Mouse (Mus musculus): ENCODE results near the gene Zgpat. TPM values are rescaled to one million over a fixed set of nuclear protein-coding genes. Genes with fewer than 3 reads are reported as not detected.

The Zgpat gene
- total RNA-seq (2023), result 10 to 100 TPM; 23.4 to 24.6 TPM

GRCm38 (mm10) chr2:181364860-181365596, at the start of gene Zgpat, which contains the start of gene Arfrp1:
Zgpat (plus strand) TSS chr2:181364928.
Arfrp1 (minus strand) TSS chr2:181365404.

DNA sequence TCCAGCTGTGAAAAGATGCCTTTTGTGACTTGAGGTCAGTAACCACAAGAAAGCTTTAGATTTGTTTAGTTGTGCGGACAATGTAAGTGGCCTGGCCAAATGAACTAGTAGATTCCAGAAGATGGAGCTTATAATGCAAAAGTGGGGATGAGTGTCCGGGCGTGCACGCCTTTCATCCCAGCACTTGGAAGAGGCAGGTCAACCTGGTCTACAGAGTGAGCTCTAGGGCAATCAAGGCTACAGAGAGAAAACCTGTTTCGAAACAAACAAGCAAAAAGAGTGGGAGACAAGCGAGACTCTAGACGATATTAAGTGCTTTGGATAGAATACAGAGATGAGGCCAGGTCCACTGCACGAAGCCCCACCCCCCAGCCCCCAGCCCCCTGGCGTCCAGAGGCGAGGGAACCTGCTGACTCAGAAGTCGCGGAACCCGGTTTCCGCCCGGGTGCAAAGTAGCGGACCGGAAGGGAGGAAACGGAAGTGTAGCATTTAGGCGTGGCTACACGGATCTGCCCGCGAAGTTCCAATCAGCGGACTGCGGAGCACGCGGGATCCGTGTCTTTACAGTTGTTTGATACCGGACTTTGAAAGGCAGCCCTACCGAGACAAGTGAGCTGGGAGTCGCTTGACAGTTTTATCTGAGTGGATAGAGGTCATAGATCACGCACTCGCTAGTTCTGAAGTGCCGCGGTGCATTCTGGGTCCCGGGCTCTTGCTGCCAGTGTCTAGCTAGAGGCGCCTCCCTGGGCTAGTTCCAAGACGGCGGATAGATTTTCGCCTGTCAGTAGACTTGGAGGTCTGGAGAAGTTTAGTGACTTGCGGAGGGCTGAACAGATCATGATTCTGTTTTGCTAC, 45.3 kb upstream of the Zgpat start, which contains the start of gene Rtel1:
Gene Rtel1 (plus strand): TSS at position 492 of the 855 bp plus-strand sequence.

DNA sequence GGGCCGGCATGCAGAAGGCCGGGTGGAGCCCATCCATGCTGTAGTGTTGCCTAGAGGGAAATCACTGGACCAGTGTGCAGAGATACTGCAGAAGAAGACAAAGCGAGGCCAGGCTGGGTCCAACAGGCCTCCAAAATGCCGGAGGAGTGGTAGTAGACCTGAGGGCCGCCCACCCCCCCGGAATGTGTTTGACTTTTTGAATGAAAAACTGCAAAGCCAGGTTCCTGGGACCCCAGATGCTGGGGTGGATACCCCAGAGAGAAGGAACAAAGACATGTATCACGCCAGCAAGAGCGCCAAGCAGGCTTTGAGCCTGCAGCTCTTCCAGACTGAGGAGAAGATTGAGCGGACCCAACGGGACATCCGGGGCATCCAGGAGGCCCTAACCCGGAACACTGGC, 15.1 kb downstream of the Zgpat start, which contains the start of gene Lime1:
Gene Lime1 (plus strand): TSS at position 301 of the 400 bp plus-strand sequence.

Other genes with a start within 250 kb of the Zgpat start
- gene Kcnq2, start 229.6 kb upstream of the Zgpat start, total RNA-seq (2023), result not detected
- under 1 TPM in 1 of 2 experiments, not detected in 1; 0.16 TPM for gene Eef1a2, start 207.9 kb upstream of the Zgpat start, total RNA-seq (2023)
- gene Ppdpf, start 177.7 kb upstream of the Zgpat start, total RNA-seq (2023), result 10 to 100 TPM; 14.9 to 27.4 TPM
- not detected for gene Ptk6, start 162.1 kb upstream of the Zgpat start, total RNA-seq (2023)
- gene Srms, start 151.7 kb upstream of the Zgpat start, total RNA-seq (2023), result under 1 TPM in 1 of 2 experiments, not detected in 1; 0.13 TPM
- gene Fndc11, start 144.9 kb upstream of the Zgpat start, total RNA-seq (2023), result not detected
- gene Helz2, start 122.9 kb upstream of the Zgpat start, total RNA-seq (2023), result 10 to 100 TPM; 48.9 to 62.2 TPM
- gene Gmeb2, start 76.9 kb upstream of the Zgpat start, total RNA-seq (2023), result 10 to 100 TPM; 30.5 to 31.6 TPM
- gene Stmn3, start 50.4 kb upstream of the Zgpat start, total RNA-seq (2023), result not detected
- gene Rtel1, start 45.2 kb upstream of the Zgpat start, total RNA-seq (2023), result 10 to 100 TPM; 38.8 to 42.1 TPM
- gene Arfrp1, start 476 bp downstream of the Zgpat start, total RNA-seq (2023), result 10 to 100 TPM; 33.2 to 37.4 TPM
- 10 to 100 TPM; 24.6 to 31.5 TPM for gene Lime1, start 15.2 kb downstream of the Zgpat start, total RNA-seq (2023)
- 1 to 10 TPM in 1 of 2 experiments, under 1 TPM in 1; 0.95 to 1.6 TPM for gene Zbtb46, start 94.5 kb downstream of the Zgpat start, total RNA-seq (2023)
- gene Abhd16b, start 128.3 kb downstream of the Zgpat start, total RNA-seq (2023), result not detected
- 10 to 100 TPM; 58.9 to 61.2 TPM for gene Tpd52l2, start 132.2 kb downstream of the Zgpat start, total RNA-seq (2023)
- gene Dnajc5, start 155.6 kb downstream of the Zgpat start, total RNA-seq (2023), result 100 to 1,000 TPM; 114 to 122 TPM
- 100 to 1,000 TPM; 106 to 137 TPM for gene Uckl1, start 220.0 kb downstream of the Zgpat start, total RNA-seq (2023)
- gene Prpf6, start 226.9 kb downstream of the Zgpat start, total RNA-seq (2023), result 10 to 100 TPM; 35.5 to 39.2 TPM
- 10 to 100 TPM; 12.1 to 16.1 TPM for gene Zfp512b, start 227.9 kb downstream of the Zgpat start, total RNA-seq (2023)
- 10 to 100 TPM in 1 of 2 experiments, 1 to 10 TPM in 1; 9.6 to 10.1 TPM for gene Samd10, start 234.3 kb downstream of the Zgpat start, total RNA-seq (2023)

All from neutrophil, adult 59 days (primary cell).